Mouse (Mus musculus): ENCODE data around the gene Gstp2. TPM values are rescaled to one million over a fixed set of nuclear protein-coding genes. Genes with fewer than 3 reads are reported as not detected.

Gene Gstp2
- total and polyA plus RNA-seq, 2 experiments from 2014 or later, result 0.52 to 2.2 TPM

DNA sequence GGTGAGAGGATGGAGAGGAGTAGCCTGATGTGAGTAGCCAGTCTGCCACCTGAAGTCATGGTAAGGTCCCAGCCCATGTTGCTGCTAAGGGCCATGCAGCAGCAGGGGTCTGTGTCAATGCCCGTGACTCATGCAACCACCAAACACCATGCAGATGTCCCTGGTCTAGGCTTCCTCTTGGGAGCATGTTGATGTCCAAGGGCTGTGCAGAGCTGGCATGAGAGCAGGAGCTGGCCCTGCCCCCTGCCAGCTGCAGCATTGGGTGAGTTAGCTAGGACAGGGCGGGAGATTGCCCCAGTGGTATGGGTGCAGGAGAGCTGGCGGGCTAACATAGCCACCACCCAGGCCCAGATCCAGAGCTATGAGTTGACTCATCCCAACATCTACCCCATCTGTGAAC, 44.6 kb upstream of the Gstp2 start:
- H3K4me2 ChIP-seq (ENCODE audit: low read depth, low read length), result no peak overlapping the region
- no peak for DNase-seq (ENCODE audit: low spot score)
- no peak overlapping the region for H3K27ac ChIP-seq
- no peak overlapping the region for H3K9ac ChIP-seq (replicated peaks; ENCODE audit: low read length)
- 86% methylated on average over 3 of the region's 3 CpGs for WGBS
- no peak for TF ChIP-seq CTCF (IDR thresholded peaks at IDR 0.05; ENCODE audit: low read depth)
- no peaks in the 10 kb centered on the region for H3K4me1 ChIP-seq (ENCODE audit: insufficient read depth, low read length)
- no peaks in the 10 kb centered on the region for H3K36me3 ChIP-seq (ENCODE audit: insufficient read depth, low read length)
- H3K9me3 ChIP-seq (ENCODE audit: low read length), result no peaks in the 10 kb centered on the region
- H3K27me3 ChIP-seq (ENCODE audit: insufficient read depth, low read length), result no peaks in the 10 kb centered on the region
- H3K4me3 ChIP-seq (ENCODE audit: low read length), result no peak overlapping the region
- ATAC-seq, result no peak

DNA sequence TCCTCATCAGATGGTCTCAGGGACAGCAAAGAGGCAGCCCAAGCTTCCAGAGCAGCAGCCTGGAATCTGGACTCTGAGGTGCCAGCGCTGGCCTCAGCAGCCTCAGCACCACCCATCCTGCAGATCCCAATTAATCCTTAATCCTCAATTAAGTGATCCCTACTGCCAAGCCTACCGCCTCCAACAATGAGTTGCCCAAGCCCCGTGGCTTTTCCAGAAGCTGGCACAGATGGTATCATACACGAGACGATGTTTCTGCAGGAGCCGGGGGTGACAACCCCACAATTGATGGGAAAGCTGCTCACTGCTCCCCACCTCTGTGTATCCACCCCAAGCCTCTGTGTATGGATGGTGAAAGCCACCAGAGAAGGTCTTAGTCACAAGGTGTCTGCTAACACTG, 43.3 kb upstream of the Gstp2 start:
- 61% methylated on average over 6 of the region's 6 CpGs for WGBS
- Histone ChIP-seq H3K36me3 (ENCODE audit: insufficient read depth, low read length) (no peaks in the 10 kb centered on the region), H3K4me2 (ENCODE audit: low read depth, low read length) (no peak overlapping the region), H3K9me3 (ENCODE audit: low read length) (no peaks in the 10 kb centered on the region), H3K9ac (replicated peaks; ENCODE audit: low read length) (no peak overlapping the region), H3K27ac (no peak overlapping the region), H3K4me1 (ENCODE audit: insufficient read depth, low read length) (no peaks in the 10 kb centered on the region), H3K27me3 (ENCODE audit: insufficient read depth, low read length) (no peaks in the 10 kb centered on the region), H3K4me3 (ENCODE audit: low read length) (no peak overlapping the region)
- no peak for TF ChIP-seq CTCF (IDR thresholded peaks at IDR 0.05; ENCODE audit: low read depth)
- no peak for DNase-seq (ENCODE audit: low spot score)
- no peak for ATAC-seq

DNA sequence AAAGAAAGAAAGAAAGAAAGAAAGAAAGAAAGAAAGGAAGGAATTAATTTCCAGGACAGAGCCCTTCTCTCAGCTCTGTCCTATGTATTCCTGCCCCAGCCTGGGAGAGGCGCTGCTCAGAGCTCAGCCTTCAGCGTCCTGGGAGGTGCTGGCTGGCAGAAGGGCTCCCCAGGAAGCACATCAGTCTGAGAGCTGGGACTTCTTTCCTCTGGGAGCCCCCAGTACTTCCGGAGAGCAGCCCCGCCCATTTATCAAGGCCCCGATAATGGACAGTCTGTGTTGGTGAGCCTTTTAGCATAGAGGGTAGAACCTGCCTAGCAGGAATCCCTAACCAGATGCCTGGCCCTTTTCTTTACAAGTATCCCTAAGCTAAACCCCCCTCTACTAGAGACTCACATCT, 42.3 kb upstream of the Gstp2 start:
- H3K27me3 ChIP-seq (ENCODE audit: insufficient read depth, low read length), result no peaks in the 10 kb centered on the region

DNA sequence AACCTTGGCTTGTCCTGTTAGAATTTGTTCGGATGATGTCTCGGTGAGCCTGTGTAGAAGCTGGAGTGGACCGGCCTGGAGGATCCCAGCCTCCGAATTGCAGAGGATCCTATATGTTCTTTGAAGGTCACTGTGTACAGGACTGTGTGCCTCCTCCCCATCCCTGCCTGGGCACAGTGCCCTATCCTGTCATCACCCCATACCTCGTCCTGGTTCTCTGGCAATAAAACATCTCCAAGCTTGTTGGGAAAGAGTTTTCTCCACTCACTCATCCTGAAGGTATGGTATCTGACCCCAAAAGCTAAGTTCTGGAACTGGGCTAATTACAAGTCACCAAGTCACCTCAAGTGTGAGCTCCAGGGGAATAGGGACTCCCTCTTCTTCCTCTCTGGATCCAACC, 41.3 kb upstream of the Gstp2 start:
- Histone ChIP-seq H3K27ac (no peak overlapping the region), H3K9me3 (ENCODE audit: low read length) (no peaks in the 10 kb centered on the region), H3K27me3 (ENCODE audit: insufficient read depth, low read length) (no peaks in the 10 kb centered on the region), H3K9ac (replicated peaks; ENCODE audit: low read length) (no peak overlapping the region), H3K4me3 (ENCODE audit: low read length) (no peak overlapping the region), H3K4me1 (ENCODE audit: insufficient read depth, low read length) (no peaks in the 10 kb centered on the region), H3K36me3 (ENCODE audit: insufficient read depth, low read length) (no peaks in the 10 kb centered on the region), H3K4me2 (ENCODE audit: low read depth, low read length) (no peak overlapping the region)
- no peak for TF ChIP-seq CTCF (IDR thresholded peaks at IDR 0.05; ENCODE audit: low read depth)
- DNase-seq (ENCODE audit: low spot score) (no peak), ATAC-seq (no peak)
- WGBS, result 94% methylated on average over 5 of the region's 5 CpGs

More for the DNA sequence above, 42.3 kb upstream of the Gstp2 start:
- no peak overlapping the region for H3K27ac ChIP-seq
- no peak for DNase-seq (ENCODE audit: low spot score)
- ATAC-seq, result no peak
- WGBS, result 50% methylated on average over 5 of the region's 5 CpGs
- no peak for TF ChIP-seq CTCF (IDR thresholded peaks at IDR 0.05; ENCODE audit: low read depth)
- no peak overlapping the region for H3K9ac ChIP-seq (replicated peaks; ENCODE audit: low read length)
- no peaks in the 10 kb centered on the region for H3K36me3 ChIP-seq (ENCODE audit: insufficient read depth, low read length)
- H3K4me1 ChIP-seq (ENCODE audit: insufficient read depth, low read length), result no peaks in the 10 kb centered on the region
- no peak overlapping the region for H3K4me2 ChIP-seq (ENCODE audit: low read depth, low read length)
- H3K4me3 ChIP-seq (ENCODE audit: low read length), result no peak overlapping the region
- no peaks in the 10 kb centered on the region for H3K9me3 ChIP-seq (ENCODE audit: low read length)

DNA sequence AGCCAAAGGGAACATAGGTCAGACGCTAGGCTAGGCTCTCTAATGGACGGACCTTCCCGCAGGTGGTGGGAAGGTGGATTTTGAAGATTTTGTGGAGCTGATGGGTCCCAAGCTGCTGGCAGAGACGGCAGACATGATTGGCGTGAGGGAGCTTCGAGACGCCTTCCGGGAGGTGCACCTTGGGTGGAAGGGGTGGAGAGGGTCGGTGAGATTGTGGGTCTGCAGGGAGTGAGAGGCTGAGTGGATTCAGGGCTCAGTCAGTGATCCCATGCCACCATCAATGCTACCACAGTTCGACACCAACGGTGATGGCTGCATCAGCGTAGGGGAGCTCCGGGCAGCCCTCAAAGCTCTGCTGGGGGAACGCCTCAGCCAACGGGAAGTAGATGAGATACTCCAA, 40.3 kb upstream of the Gstp2 start:
- H3K9me3 ChIP-seq (ENCODE audit: low read length), result no peaks in the 10 kb centered on the region
- no peaks in the 10 kb centered on the region for H3K4me1 ChIP-seq (ENCODE audit: insufficient read depth, low read length)
- no peaks in the 10 kb centered on the region for H3K27me3 ChIP-seq (ENCODE audit: insufficient read depth, low read length)
- H3K4me3 ChIP-seq (ENCODE audit: low read length), result no peak overlapping the region
- no peak for TF ChIP-seq CTCF (IDR thresholded peaks at IDR 0.05; ENCODE audit: low read depth)
- no peak overlapping the region for H3K4me2 ChIP-seq (ENCODE audit: low read depth, low read length)
- WGBS, result 88% methylated on average over 15 of the region's 15 CpGs
- DNase-seq (ENCODE audit: low spot score) (no peak), ATAC-seq (no peak)
- H3K9ac ChIP-seq (replicated peaks; ENCODE audit: low read length), result no peak overlapping the region
- no peaks in the 10 kb centered on the region for H3K36me3 ChIP-seq (ENCODE audit: insufficient read depth, low read length)
- H3K27ac ChIP-seq, result no peak overlapping the region

DNA sequence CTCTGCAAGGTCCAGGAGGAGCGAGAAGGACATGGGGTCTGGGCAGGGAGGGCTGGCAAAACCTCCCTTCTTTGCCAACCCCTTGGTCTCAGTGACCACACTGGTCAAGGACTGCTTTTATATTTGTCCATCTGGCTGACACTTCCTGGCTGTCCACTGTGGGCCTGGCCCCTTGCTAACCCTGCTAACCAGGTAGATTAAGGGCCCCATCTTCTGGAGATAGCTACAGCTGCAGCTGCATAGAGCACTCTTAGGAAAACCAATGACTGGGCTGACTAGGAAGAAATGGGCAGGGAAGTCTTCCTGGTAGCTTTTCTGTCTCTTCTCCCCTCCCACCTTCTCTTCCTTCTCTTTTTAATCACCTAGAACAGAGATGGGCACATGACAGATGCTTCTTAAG, 39.2 kb upstream of the Gstp2 start:
- H3K4me1 ChIP-seq (ENCODE audit: insufficient read depth, low read length), result no peaks in the 10 kb centered on the region
- no peaks in the 10 kb centered on the region for H3K9me3 ChIP-seq (ENCODE audit: low read length)
- H3K36me3 ChIP-seq (ENCODE audit: insufficient read depth, low read length), result no peaks in the 10 kb centered on the region
- ATAC-seq (no peak), DNase-seq (ENCODE audit: low spot score) (no peak)
- no peak overlapping the region for H3K27ac ChIP-seq
- no peak overlapping the region for H3K4me2 ChIP-seq (ENCODE audit: low read depth, low read length)
- no peak overlapping the region for H3K9ac ChIP-seq (replicated peaks; ENCODE audit: low read length)
- peak; percentile 38; the same call in 1 of the 2 replicates for TF ChIP-seq CTCF (IDR thresholded peaks at IDR 0.05; ENCODE audit: low read depth)
- H3K4me3 ChIP-seq (ENCODE audit: low read length), result no peak overlapping the region
- 93% methylated on average over 1 of the region's 1 CpGs for WGBS
- no peaks in the 10 kb centered on the region for H3K27me3 ChIP-seq (ENCODE audit: insufficient read depth, low read length)

DNA sequence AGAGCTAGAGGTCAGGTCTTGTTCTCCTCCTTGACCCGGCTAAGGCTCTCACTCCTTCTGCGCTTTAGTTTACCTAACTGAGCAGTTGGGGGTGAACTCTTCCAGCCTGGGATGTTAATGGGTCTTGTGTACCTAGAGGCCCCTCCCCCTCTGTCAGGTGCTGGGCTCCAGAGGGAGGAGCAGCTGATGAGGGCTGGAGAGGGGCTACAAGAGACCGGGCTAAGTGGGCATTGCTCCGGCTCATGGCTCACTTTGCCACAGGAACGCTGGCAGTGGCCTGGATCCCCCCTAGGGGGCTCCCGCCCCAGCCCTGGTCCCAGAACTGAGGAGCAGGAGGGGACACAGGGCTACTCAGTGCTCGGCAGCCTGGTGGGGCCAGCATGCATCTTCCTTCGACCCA, 38.0 kb upstream of the Gstp2 start:
- DNase-seq (ENCODE audit: low spot score) (no peak), ATAC-seq (no peak)
- Histone ChIP-seq H3K27me3 (ENCODE audit: insufficient read depth, low read length) (no peaks in the 10 kb centered on the region), H3K9me3 (ENCODE audit: low read length) (no peaks in the 10 kb centered on the region), H3K4me2 (ENCODE audit: low read depth, low read length) (no peak overlapping the region), H3K4me1 (ENCODE audit: insufficient read depth, low read length) (no peaks in the 10 kb centered on the region), H3K36me3 (ENCODE audit: insufficient read depth, low read length) (no peaks in the 10 kb centered on the region), H3K9ac (replicated peaks; ENCODE audit: low read length) (no peak overlapping the region), H3K4me3 (ENCODE audit: low read length) (no peak overlapping the region), H3K27ac (no peak overlapping the region)
- 36% methylated on average over 8 of the region's 8 CpGs for WGBS
- TF ChIP-seq CTCF (IDR thresholded peaks at IDR 0.05; ENCODE audit: low read depth), result no peak
